Mouse (Mus musculus): ENCODE results near the gene Tcl1b3. TPM values are rescaled to one million over a fixed set of nuclear protein-coding genes. Genes with fewer than 3 reads are reported as not detected.

The Tcl1b3 gene
- polyA plus RNA-seq (2017; shearing (Covaris generic)): not detected

GRCm38 (mm10) chr12:105190743-105191142, at the start of gene Tcl1b3:
Gene Tcl1b3, plus strand, starts transcription at chr12:105191043.

DNA sequence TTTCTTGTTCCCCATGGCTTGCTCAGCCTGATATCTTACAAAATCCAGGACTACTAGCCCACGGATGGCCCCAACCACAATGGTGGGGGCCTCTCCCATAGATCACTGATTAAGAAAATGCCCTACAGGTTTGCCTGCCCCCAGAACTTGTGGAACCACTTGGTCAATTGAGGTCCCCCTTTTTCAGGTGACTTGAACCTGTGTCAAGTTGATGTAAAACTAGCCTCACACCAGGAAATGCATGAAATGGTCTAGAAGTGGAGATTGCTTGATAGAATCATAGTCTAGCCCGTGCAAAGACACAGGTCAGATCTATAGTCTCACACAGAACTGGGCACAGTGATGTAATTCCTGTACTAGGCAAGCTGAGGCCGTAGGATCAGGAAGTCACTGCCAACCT, 45.1 kb upstream of the Tcl1b3 start, which contains the start of gene Tcl1b2:
TSS of gene Tcl1b2 (plus strand) at position 301 of the 400 bp plus-strand sequence.

DNA sequence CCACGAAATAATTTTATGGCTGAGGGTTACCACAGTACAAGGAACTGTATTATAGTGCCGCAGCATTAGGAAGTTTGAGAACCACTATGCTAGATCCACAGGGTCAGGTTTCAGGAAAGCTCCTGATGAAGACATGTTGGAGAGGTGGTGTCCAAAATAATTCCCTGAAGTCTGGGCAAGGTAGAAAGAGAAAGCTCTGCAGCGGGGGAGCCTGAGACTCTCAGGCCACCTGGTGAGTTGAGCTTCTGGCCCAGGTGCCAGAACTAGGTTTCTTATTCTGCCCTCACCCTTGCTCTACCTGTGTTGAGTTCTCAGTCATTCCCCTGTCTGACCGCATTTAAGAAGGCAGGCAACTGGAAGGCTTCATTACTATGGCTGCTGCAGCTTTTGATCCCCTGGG, 31.5 kb upstream of the Tcl1b3 start, which contains the start of gene Tcl1b1:
TSS of gene Tcl1b1 (plus strand) at position 301 of the 400 bp plus-strand sequence.

DNA sequence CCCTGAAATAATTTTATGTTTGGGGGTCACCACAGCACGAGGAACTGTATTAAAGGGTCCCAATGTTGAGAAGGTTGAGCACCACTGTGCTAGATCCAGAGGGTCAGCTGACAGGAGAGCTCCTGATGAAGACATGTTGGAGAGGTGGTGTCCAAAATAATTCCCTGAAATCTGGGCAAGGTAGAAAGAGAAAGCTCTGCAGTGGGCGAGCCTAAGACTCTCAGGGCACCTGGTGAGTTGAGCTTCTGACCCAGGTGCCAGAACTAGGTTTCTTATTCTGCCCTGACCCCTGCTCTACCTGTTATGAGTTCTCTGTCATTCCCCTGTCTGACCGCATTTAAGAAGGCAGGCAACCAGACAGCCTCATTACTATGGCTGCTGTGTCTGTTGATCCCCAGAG, 14.8 kb upstream of the Tcl1b3 start, which contains the start of gene Tcl1b5:
TSS of gene Tcl1b5 (plus strand) at position 301 of the 400 bp plus-strand sequence.

DNA sequence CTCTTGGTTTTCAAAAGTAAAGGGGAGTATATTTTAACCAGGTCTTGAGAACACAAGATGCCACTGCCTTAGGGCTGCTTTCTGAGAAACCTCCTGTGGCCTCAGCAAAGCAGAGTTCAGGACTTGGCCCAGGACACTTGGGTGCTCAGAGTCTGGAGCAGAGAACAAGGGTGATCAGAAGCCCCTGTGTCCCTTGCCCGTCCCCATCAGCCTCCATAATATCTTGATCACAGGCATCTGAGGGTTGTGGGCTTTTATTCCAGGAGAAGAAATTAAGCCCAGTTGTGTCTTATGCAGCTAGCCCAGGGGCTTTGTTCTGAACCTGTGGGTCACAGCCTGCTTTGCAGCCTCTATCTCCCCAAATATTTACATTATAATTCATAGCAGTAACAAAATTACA, 10.8 kb downstream of the Tcl1b3 start, which contains the start of gene Tcl1b4:
TSS of gene Tcl1b4 (plus strand) at position 301 of the 400 bp plus-strand sequence.

GRCm38 (mm10) chr12:105222601-105223319, 31.9 kb downstream of the Tcl1b3 start, which contains the start of gene Tcl1:
Gene Tcl1, minus strand, starts transcription at chr12:105222793.

Other genes starting within 250 kb of the Tcl1b3 start
- 1 to 10 TPM; 6.2 to 9.8 TPM for gene Syne3, start 181.2 kb upstream of the Tcl1b3 start, polyA plus RNA-seq (2017; shearing (Covaris generic))
- gene Glrx5, start 158.4 kb upstream of the Tcl1b3 start, polyA plus RNA-seq (2017; shearing (Covaris generic)): 10 to 100 TPM; 86.0 to 97.7 TPM
- gene Tcl1b2, start 45.0 kb upstream of the Tcl1b3 start, polyA plus RNA-seq (2017; shearing (Covaris generic)): not detected
- not detected for gene Tcl1b1, start 31.4 kb upstream of the Tcl1b3 start, polyA plus RNA-seq (2017; shearing (Covaris generic))
- gene Tcl1b5, start 14.7 kb upstream of the Tcl1b3 start, polyA plus RNA-seq (2017; shearing (Covaris generic)): under 1 TPM in 1 of 2 experiments, not detected in 1; 0.36 TPM
- gene Tcl1b4, start 10.9 kb downstream of the Tcl1b3 start, polyA plus RNA-seq (2017; shearing (Covaris generic)): under 1 TPM in 1 of 2 experiments, not detected in 1; 0.51 TPM
- under 1 TPM in 1 of 2 experiments, not detected in 1; 0.75 TPM for gene Tcl1, start 31.8 kb downstream of the Tcl1b3 start, polyA plus RNA-seq (2017; shearing (Covaris generic))
- not detected for gene Tunar, start 142.8 kb downstream of the Tcl1b3 start, polyA plus RNA-seq (2017; shearing (Covaris generic))